Mouse (Mus musculus): Measurements from ENCODE around the gene Slc25a21.

DNA sequence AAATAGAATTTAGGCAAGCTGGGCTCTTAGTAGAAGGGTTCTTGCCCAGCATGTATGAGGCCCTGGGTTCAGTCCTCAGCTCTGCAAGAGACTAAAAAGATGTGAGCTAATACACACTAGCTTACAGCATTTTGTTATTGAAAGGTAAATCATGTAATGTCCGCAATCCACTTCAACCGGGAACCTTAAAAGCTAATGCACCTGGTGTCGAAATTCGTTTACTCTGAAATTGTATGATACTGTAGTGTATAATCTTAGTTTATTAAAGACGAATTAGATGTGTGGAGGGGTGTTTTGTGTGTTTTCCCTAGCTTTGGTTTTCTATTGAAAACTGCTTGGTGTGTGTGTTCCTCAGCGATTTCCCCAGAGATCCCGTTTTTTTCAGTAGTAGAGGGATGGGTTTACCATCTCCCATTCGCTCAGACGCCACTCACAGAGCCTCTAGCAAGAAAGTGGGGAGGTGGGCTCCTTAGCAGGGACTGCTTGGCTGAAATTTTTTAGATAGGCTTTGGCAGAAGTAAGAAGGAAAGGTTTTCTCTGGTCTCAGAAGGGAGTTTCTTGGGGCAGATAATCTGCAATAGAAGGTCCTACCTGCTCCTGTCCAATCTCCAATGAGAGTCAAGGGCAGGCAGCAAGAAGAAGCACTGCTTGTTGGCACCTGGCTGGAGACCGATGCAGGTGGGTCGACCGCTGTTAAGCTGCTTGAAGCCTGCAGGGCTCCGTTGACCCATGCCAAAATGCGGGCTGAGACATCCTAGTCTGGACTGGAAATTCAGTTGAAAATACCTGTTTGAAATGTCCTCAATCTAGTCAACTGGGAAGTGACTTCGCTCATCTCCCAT lies 509.4 kb downstream of the Slc25a21 start:
- TF ChIP-seq HCFC1 (IDR thresholded peaks at IDR 0.05; ENCODE audit: borderline replicate concordance, insufficient read depth, low read length) (no peak), MAFK (IDR thresholded peaks at IDR 0.05; ENCODE audit: insufficient read depth, low read depth, low read length) (no peak)
